Mouse (Mus musculus): Measurements from ENCODE around the gene Fndc3a.

Fndc3a gene

DNA sequence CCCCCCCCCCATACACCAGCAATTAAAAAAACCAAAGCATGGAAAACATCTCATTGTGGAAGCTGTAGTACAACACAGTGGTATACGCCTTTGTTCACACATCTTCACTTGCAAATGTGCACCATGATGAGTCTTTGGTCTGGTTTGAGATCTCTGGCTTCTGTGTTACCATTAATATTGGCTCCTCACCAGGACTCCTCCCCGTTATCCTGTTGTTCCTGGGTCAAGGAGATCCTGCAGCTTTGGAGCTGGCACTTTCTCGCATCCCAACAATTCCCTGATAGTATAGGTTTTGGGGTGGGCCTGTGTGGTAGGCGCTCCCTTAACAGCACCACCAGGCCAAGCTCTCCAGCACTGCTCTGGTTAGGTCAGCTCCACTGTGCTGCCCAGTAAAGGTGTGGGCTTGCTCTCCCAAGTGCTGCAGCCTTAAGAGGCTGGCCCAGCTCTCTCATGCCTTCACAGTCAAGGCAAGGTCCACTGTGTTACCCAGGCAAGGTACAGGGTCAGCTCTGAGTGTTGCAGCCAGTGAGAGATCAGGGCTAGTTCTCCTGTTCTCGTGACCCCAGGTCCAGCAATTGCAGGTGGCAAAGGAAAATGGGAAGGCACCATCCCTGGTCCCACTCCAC is 173.3 kb downstream of the Fndc3a start:
- DNase-seq (ENCODE audit: low spot score in 2 of 2), result no peak

DNA sequence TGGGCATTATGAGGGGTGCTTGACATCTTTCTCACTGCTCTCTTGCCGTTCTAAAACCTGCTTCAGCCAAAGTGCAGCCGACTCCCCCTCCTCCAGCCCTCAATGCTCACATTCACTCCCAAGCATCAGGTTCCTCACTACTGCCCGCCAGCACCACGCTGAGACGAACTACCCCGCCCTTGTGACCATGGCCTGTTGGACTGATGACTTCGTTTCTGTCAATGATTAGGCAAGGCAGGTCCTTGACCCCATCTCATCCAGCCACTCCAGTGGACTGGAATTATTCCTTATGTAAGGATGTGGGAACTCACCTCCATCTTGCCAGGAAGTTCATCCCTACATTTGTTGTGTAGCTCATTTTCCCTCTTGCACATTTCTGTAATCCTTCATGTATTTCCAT is 175.9 kb downstream of the Fndc3a start:
- no peak for DNase-seq (ENCODE audit: low spot score in 2 of 2)

DNA sequence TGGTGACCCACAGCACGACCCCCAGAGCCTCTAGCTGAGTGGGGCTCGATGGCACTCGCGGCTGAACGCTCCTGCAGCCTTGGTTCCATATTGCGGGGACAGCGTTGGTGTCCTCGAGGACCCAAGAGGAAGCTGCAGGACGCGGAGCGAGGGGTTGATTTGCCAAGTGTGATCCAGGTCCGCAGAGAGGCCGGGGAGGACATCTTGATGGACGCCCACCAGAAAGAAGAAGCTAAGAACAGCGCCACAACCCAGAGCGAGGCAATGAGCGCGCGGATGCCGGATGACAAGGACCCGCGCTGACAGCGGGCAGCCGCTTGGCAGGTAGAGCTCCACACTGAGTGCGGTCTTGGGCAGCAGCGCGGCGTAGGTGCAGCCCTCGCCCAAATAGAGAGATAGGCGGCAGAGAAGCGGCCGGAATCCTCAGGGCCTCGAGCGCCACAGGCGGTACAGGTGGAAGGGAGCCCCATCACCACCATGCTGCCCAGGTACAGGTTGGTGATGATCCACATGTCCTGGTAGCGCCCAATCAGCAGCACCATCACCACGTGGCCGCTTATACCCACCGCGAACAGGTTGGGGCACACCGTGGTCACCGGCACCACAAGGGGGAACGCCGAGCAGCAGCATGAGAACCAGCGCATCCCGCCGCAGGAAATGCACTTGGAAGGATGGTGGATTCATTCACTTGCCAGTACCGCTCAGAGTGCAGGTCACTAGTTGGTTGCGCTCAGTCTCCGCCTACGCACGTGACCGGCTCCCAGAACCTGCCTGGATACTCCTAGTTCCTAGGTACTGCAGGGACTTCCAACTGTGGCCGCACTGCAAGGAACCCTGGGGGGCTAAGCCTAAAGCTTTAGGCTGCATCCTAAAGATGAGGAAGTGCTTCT is 177.5 kb downstream of the Fndc3a start:
- no peak for DNase-seq (ENCODE audit: low spot score in 2 of 2)

DNA sequence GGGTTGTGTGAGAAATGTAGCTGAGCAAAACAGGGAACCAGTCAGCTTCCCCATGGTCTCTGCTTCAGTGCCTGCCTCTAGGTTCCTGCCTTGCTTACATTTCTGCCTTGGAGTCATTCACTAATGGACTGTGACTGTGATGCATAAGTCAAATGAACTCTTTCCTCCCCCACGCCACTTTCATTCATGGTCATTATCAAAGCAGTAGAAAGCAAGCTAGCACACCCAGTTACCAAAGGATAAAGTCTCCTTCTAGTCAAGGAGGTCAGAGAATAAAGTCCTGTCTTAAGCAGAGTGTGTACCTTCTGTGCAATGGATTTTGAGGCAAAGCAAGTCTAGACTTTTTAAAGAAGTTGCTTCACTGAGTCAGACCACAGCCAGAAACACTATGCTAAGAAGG is 182.7 kb downstream of the Fndc3a start:
- DNase-seq (ENCODE audit: low spot score in 2 of 2), result no peak

DNA sequence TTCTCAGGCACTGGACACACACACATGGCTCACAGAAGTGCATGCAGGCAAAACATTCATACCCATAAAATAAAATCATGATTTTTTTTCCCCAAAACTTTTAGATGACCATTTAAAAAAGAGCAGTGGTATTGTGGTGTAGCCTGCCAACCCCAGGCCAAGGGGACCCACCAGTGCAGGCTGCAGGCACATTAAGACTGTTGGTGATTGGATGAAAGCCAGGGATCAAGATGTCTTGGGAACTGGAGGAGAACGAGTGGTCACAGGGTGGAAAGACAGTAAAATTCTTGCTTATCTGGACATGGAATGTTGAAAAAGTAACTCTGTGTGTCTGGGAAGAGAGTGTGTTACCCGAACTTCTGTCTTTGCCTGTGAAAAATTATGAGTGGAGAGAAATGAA is 190.2 kb downstream of the Fndc3a start:
- no peak for DNase-seq (ENCODE audit: low spot score in 2 of 2)

DNA sequence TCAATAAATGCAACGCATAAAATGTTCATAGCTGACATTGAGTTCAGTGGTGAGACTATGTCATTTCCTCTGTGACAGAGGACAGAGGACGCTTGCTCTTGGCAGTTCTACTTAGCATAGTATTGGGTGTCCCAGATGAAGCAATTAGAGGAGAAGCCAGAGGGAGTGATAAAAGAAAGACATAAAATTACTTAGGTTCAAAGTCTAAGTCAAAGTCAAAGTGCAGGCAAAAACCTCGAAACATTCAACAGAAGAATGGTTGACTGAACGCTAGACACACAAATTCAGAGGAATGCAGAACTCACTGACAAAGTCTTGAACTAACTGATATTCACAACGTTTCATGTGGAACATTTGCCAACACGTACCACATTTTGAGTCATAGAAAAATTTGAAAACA is 191.0 kb downstream of the Fndc3a start:
- DNase-seq (ENCODE audit: low spot score in 2 of 2), result no peak

DNA sequence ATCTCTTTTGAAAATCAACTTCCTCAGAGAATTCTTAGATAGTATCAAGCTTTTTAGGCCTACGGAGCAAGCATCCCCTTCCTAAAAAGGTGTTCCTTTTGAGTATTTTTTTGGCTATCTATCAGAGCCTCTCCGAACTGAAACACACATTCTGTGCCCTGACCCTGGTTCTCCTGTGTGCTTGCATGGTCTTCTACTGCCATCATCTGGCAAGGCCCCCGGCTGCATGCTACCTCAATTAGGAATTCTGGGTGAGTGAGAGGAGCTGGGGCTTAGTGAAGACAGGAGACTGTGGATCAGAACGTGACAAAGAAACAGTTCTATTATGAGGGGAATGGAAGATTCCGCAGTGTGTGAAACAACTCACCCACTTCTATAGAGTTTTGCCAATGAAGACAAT is 193.4 kb downstream of the Fndc3a start:
- peak in 1 of 2 experiments; percentile 37 for DNase-seq (ENCODE audit: low spot score in 2 of 2)

DNA sequence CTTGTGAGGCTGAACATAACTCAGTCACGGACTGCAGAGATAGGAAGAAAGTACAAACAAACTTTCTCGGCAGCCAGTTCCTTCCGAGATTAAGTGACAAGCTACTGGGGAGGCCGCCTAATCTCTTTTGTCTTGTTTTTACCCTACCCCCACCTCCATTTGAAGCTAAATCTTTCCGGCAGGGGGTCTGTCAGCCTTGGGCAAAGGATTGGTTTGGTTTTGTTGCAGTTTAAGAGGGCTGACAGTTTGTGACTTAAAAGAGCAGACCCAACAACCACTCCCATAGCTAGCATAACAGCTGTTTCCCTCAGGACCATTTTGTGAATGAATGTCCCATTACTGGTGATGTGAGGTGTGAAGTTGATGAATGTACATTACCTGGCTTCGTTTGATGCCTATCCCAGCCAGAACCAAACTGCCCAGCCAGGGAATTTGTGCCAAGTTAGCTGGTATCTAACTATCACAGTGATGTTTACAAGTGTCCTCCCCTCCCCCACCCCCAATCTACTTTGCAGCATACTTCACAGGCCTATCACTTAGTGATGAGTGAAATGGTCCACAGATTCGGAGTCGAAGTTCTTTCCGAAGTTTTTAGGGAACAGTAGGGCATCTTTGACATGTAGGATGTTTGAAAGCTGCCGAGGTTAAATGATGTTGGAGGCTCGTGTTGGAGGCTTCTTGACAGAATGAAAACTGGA is 202.9 kb downstream of the Fndc3a start:
- DNase-seq (ENCODE audit: low spot score in 2 of 2), result no peak

DNA sequence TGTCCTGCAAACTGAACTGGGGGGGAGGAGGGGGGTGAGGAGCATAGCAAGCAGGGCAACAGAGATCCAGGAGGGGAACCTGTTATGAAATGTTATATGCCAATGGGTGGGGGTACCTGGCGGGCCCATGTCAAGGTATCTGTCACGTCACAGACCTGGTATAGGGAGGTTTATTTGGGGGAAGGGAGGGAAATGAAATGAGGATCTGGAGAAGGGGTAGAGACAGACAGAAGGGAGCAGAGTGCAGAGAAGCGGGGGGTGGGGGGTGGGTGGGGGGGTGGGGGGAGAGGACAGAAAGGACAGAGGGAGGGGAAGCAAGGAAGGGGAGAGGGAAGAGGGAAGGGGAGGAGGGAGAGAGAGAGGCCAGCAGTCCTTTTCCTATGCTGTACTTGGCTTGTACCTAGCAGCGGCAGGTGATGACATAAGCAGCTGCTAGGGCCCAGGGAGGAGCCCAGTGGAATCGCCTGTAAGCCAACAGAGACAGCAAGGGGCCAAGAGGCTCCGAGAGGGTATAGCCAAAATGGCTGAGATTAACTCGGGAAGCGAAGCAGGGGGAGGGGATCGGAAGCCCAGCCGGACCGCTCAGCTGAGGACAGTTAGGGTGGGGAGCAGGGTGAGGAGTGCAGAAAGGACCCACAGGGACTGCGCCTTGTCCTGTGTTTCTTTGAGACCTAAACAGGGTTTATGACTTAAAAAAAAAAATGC is 203.6 kb downstream of the Fndc3a start:
- no peak for DNase-seq (ENCODE audit: low spot score in 2 of 2)

DNA sequence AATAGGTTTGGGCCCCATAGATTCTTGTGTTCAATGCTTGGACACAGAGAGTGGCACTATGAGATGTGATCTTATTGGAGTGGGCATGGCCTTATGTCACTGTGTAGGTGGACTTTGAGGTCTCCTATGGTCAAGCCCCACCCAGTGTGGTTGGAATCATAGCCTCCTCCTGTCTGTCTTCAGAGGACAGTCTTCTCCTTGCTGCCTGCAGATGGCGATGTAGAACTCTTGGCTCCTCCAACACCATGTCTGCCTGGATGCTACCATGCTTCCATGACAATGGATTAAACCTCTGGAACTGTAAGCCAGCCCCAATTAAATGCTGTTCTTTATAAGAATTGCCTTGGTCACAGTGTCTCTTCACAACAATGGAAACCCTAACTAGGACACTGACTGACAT is 204.8 kb downstream of the Fndc3a start:
- no peak for DNase-seq (ENCODE audit: low spot score in 2 of 2)

DNA sequence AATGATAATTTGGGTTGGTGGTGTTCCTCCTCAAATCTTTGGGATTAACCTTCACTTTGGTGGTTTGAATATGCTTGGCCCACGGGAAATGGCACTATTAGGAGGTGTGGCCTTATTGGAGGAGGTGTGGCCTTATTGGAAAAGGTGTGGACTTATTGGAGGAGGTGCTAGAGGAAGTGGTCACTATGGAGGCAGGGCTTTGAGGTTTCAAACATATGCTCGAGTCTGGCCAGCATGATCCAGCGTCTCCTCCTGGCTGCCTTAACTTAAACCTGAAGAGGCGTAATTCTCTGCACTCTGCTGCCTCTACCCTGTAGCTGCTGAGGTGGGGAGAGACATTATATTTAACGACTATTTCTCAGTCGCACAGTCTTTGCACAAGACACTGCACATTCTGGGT is 206.6 kb downstream of the Fndc3a start:
- DNase-seq (ENCODE audit: low spot score in 2 of 2), result no peak

DNA sequence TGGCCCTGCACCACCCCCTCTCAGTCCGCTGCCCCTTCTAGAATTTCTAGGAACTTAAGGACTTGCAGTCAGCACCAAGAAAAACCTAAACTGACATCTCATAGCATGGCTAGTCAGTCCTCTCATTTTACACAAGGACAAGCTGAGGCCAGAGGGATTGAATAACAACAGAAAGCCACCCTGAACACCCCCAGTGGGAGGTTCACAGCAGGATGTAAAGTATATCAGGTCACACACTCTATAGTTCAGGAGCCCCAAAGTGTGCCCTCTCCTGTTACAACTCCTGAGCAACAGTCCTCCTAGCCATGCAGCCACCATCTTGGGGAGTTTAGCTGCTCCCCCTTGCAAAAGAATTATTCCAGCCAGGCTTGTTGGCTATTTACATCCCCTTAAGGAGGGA is 216.0 kb downstream of the Fndc3a start:
- no peak for DNase-seq (ENCODE audit: low spot score in 2 of 2)

DNA sequence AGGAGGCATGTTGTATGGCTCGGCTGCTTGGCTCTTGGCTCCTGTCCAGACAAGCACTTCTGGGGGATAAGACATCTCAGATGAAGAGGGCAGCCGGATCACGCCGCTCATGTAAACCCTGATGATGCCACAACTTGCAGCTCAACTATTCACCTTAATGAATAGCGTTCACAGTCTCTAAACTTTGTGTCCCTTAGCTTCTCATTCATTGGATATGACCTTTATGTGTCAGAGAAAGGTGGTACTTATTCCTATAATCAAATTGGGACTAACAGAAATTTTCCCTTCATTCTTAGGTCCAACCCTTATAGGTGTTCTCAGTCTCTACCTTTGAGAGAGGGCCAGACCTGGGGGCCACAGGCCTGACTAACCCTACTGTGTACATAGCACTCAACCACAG is 218.1 kb downstream of the Fndc3a start, which contains the start of gene Gm9195:
Gm9195 (minus strand) TSS at position 101 of the 400 bp plus-strand sequence.
- no peak for DNase-seq (ENCODE audit: low spot score in 2 of 2)

DNA sequence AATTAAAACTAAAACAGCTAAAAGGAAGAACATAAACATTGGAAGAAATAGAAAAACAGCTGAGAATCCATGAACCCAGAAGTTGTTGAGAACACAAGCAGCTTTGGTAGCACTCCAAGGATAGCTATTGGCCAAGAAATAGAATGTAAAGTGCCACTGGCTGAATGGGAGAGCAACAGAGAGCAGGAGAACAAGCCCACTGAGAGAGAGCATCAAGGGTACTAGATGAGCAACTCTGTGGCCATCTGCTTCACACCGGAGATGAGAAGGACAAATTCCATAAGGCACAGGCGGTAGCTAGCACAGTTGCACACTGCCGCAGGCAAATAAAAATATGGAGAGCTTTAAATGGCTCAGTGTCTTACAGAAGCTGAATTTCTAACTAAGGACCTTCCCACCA is 219.4 kb downstream of the Fndc3a start:
- DNase-seq (ENCODE audit: low spot score in 2 of 2), result peak; percentile 11

Measured in frontal cortex, postnatal 10 days (tissue).